Comparison of ENCODE assay signal across 8 mouse cellular contexts in genomic region chr12:86891454-86891785, GRCm38 (mm10). TPM values are rescaled to one million over a fixed set of nuclear protein-coding genes. Genes with fewer than 3 reads are reported as not detected.
DNase-seq lines count a peak whose midpoint lies in the region; ATAC-seq lines count a peak whose summit lies in the region.

No protein-coding gene starts in this region.

- peaks cover 3% of the 10 kb centered on the region; the same call in 1 of the 2 replicates for H3K27me3 ChIP-seq in neural tube, embryonic 11.5 days (ENCODE audit: control insufficient read depth, insufficient read depth, low read length)
- no peaks in the 10 kb centered on the region for H3K27me3 ChIP-seq in embryonic facial prominence, embryonic 15.5 days
- H3K27me3 ChIP-seq in limb, embryonic 11.5 days (ENCODE audit: control insufficient read depth, insufficient read depth, low read length), result no peaks in the 10 kb centered on the region
- H3K27me3 ChIP-seq in stomach, embryonic 14.5 days (ENCODE audit: control insufficient read depth, insufficient read depth, low read length), result no peaks in the 10 kb centered on the region

- H3K27ac ChIP-seq in neural tube, embryonic 11.5 days (ENCODE audit: low read depth, low read length), result peak overlapping the region; percentile 85
- H3K27ac ChIP-seq in embryonic facial prominence, embryonic 15.5 days (replicated peaks), result peak overlapping the region; percentile 99
- H3K27ac ChIP-seq in limb, embryonic 11.5 days (replicated peaks; ENCODE audit: low read depth, low read length), result peak overlapping the region; percentile 99
- peak overlapping the region; percentile 100; the same call in 1 of the 2 replicates for H3K27ac ChIP-seq in stomach, embryonic 14.5 days (ENCODE audit: low read length)

- no peaks in the 10 kb centered on the region for H3K36me3 ChIP-seq in neural tube, embryonic 11.5 days (ENCODE audit: control insufficient read depth, insufficient read depth, low read length)
- H3K36me3 ChIP-seq in embryonic facial prominence, embryonic 15.5 days, result no peaks in the 10 kb centered on the region
- H3K36me3 ChIP-seq in limb, embryonic 11.5 days (ENCODE audit: control insufficient read depth, insufficient read depth, low read length), result no peaks in the 10 kb centered on the region
- no peaks in the 10 kb centered on the region for H3K36me3 ChIP-seq in stomach, embryonic 14.5 days (ENCODE audit: control insufficient read depth, insufficient read depth, low read length)

- peak overlapping the region; percentile 19; the same call in 1 of the 2 replicates for H3K4me3 ChIP-seq in neural tube, embryonic 11.5 days (ENCODE audit: low read depth, low read length)
- H3K4me3 ChIP-seq in embryonic facial prominence, embryonic 15.5 days (replicated peaks), result peak overlapping the region; percentile 41
- H3K4me3 ChIP-seq in limb, embryonic 11.5 days (ENCODE audit: low read depth, low read length), result peak overlapping the region; percentile 34
- H3K4me3 ChIP-seq in stomach, embryonic 14.5 days (ENCODE audit: low read depth, low read length), result peak overlapping the region; percentile 32; the same call in 1 of the 2 replicates

- H3K4me2 ChIP-seq in neural tube, embryonic 11.5 days (ENCODE audit: low read depth), result peak overlapping the region; percentile 48
- H3K4me2 ChIP-seq in embryonic facial prominence, embryonic 15.5 days (replicated peaks), result peak overlapping the region; percentile 76
- peak overlapping the region; percentile 84 for H3K4me2 ChIP-seq in limb, embryonic 11.5 days (ENCODE audit: low read depth, severe bottlenecking)
- peak overlapping the region; percentile 75 for H3K4me2 ChIP-seq in stomach, embryonic 14.5 days (replicated peaks; ENCODE audit: low read depth, low read length)

- ATAC-seq in neural tube, embryonic 11.5 days (ENCODE audit: insufficient read depth, low FRiP score, low TSS enrichment), result no peak
- ATAC-seq in embryonic facial prominence, embryonic 15.5 days (ENCODE audit: insufficient number of reproducible peaks, low FRiP score, low TSS enrichment, low read depth), result no peak
- ATAC-seq in limb, embryonic 11.5 days (ENCODE audit: insufficient number of reproducible peaks, low FRiP score, low TSS enrichment, low read depth), result no peak
- ATAC-seq in stomach, embryonic 14.5 days (ENCODE audit: insufficient number of reproducible peaks, insufficient read depth, low FRiP score, low read depth), result no peak

- DNase-seq in neural tube, embryonic 11.5 days (ENCODE audit: low spot score), result no peak
- DNase-seq in neural tube, embryonic 10.5 days (ENCODE audit: extremely low spot score, low spot score), result no peak
- no peak for DNase-seq in limb, embryonic 11.5 days (ENCODE audit: low spot score)
- no peak for DNase-seq in right cerebral cortex, adult 18-20 months
- DNase-seq in adrenal gland, postnatal 25 days, result no peak
- DNase-seq in ovary, postnatal 14 days (ENCODE audit: low spot score), result no peak

- WGBS in neural tube, embryonic 11.5 days, result 7% methylated on average over 11 of the region's 11 CpGs
- 11% methylated on average over 11 of the region's 11 CpGs for WGBS in embryonic facial prominence, embryonic 15.5 days
- 3% methylated on average over 11 of the region's 11 CpGs for WGBS in limb, embryonic 11.5 days
- 11% methylated on average over 11 of the region's 11 CpGs for WGBS in stomach, embryonic 14.5 days

- H3K9me3 ChIP-seq in neural tube, embryonic 11.5 days (ENCODE audit: control insufficient read depth, low read length), result no peaks in the 10 kb centered on the region
- no peaks in the 10 kb centered on the region for H3K9me3 ChIP-seq in embryonic facial prominence, embryonic 15.5 days (replicated peaks)
- H3K9me3 ChIP-seq in limb, embryonic 11.5 days (ENCODE audit: control insufficient read depth, low read length), result no peaks in the 10 kb centered on the region
- H3K9me3 ChIP-seq in stomach, embryonic 14.5 days (ENCODE audit: control insufficient read depth, low read depth, low read length), result no peaks in the 10 kb centered on the region

- peak overlapping the region; percentile 46 for H3K9ac ChIP-seq in neural tube, embryonic 11.5 days (ENCODE audit: low read length)
- peak overlapping the region; percentile 23 for H3K9ac ChIP-seq in embryonic facial prominence, embryonic 15.5 days
- H3K9ac ChIP-seq in limb, embryonic 11.5 days (ENCODE audit: low read length), result peak overlapping the region; percentile 65
- no peak overlapping the region for H3K9ac ChIP-seq in stomach, embryonic 14.5 days (replicated peaks; ENCODE audit: low read depth, low read length)

- peaks cover 63% of the 10 kb centered on the region for H3K4me1 ChIP-seq in neural tube, embryonic 11.5 days (ENCODE audit: control insufficient read depth, insufficient read depth, low read length)
- peaks cover 95% of the 10 kb centered on the region for H3K4me1 ChIP-seq in embryonic facial prominence, embryonic 15.5 days
- H3K4me1 ChIP-seq in limb, embryonic 11.5 days (ENCODE audit: control insufficient read depth, insufficient read depth, low read length), result peaks cover 66% of the 10 kb centered on the region
- H3K4me1 ChIP-seq in stomach, embryonic 14.5 days (ENCODE audit: control insufficient read depth, insufficient read depth, low read length), result peaks cover 78% of the 10 kb centered on the region

RNA-seq across cellular contexts. Expression of gene Irf2bpl, which starts 6.8 kb away (rescaled TPM):
- polyA plus RNA-seq in neural tube, embryonic 11.5 days (2014; fragmentation: Nextera tagmentation; extraction: Ambion mirVana), result 19.4 and 20.6 TPM in 2 replicates
- polyA plus RNA-seq in embryonic facial prominence, embryonic 15.5 days (2015; fragmentation: Nextera tagmentation; extraction: Ambion mirVana), result 45.2 and 50.6 TPM in 2 replicates
- polyA plus RNA-seq in limb, embryonic 11.5 days (2014; fragmentation: Nextera tagmentation; extraction: Ambion mirVana), result 17.9 and 22.0 TPM in 2 replicates
- 18.2 and 21.6 TPM in 2 replicates for polyA plus RNA-seq in stomach, embryonic 14.5 days (2014; fragmentation: Nextera tagmentation; extraction: Ambion mirVana)
- total RNA-seq in adrenal gland, postnatal 25 days (2021), result 65.4 and 74.6 TPM in 2 replicates

RNA-seq across cellular contexts. Expression of gene Cipc, which starts 55.4 kb away (rescaled TPM):
- polyA plus RNA-seq in neural tube, embryonic 11.5 days (2014; fragmentation: Nextera tagmentation; extraction: Ambion mirVana), result 40.1 and 42.8 TPM in 2 replicates
- 20.3 and 23.2 TPM in 2 replicates for polyA plus RNA-seq in embryonic facial prominence, embryonic 15.5 days (2015; fragmentation: Nextera tagmentation; extraction: Ambion mirVana)
- 31.3 and 33.7 TPM in 2 replicates for polyA plus RNA-seq in limb, embryonic 11.5 days (2014; fragmentation: Nextera tagmentation; extraction: Ambion mirVana)
- 20.9 and 22.3 TPM in 2 replicates for polyA plus RNA-seq in stomach, embryonic 14.5 days (2014; fragmentation: Nextera tagmentation; extraction: Ambion mirVana)
- 29.9 and 31.0 TPM in 2 replicates for total RNA-seq in adrenal gland, postnatal 25 days (2021)
